Mouse (Mus musculus): ENCODE data around the gene Olfr876. TPM values are rescaled to one million over a fixed set of nuclear protein-coding genes. Genes with fewer than 3 reads are reported as not detected.
"Not testable (repeated sequence)": the region's sequence is repeated elsewhere in the genome, so short reads cannot be mapped to it uniquely, and the experiment has no call there.

Gene Olfr876
- total and polyA plus RNA-seq, 3 experiments, result not detected

DNA sequence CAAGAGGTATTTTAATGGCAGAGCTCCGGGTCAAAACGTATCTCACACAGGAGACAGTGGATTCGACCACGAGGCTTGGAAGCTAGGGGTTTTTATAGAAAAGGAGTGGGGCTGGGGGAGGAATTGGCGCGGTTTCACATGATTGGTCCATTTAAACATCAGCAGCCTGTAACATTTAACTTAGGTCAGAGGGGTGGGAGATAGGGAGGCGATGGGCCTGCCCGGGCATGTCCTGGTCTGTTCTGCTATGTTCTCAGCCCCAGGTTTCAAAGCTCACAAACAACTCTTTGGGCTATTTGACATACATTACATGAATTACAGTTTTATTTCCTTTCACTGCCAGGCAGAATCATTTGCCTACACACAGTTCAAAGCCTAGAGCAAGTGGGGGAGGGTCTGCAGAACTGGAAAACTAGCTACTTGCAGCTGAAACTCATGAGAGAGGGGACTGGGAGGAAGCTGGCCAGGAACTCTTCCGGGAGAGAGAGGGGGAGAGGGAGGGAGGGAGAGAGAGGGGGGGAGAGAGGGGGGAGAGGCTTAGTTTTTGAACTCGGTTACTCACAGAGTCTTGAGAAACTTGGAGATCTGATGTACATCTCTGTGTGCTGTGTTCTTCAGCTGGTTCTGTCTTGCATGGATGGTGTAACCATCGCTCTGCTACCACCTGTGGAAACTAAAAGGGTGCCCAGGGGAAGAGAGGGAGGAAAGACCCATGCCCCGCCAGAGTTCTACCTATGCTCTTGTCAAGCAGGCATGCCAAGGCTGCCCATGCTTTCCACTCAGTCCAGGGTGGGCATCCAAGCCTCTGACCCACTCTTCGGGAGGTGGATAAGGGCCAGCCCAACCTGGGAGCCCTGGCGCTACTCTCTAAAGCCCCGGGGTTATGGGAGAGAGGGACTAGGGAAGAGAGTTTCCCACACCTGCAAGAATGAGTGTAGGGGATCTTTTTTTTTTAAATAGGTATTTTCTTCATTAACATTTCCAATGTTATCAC is 19.1 kb upstream of the Olfr876 start:
- not testable (repeated sequence) for DNase-seq (ENCODE audit: low read depth, low spot score)

DNA sequence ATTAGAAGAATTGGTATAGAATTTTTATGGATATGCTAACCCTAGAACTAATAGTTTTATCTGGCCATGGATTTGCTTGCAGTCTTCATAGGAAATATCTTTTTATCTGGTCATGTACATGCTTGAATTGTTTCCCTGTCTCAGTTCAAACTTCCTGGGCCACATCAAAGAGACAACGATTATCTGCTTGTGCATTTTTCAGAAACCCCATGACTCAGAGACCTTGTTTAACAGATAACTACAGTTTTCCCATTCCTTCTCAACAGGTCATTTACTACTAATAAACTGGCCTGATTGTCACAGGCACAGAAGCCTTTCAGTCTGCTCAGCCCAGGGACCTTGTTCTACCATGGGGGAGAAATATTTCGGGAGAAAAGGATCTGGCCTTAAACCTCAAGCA is 16.4 kb upstream of the Olfr876 start:
- H3K36me3 ChIP-seq (ENCODE audit: control insufficient read depth in 1 of 2, insufficient read depth in 2 of 2, low read length in 2 of 2), result no peaks in the 10 kb centered on the region
- H3K4me1 ChIP-seq (ENCODE audit: control insufficient read depth in 1 of 2, insufficient read depth in 2 of 2, low read length in 2 of 2), result no peaks in the 10 kb centered on the region; a peak in 1 of 4 replicates
- no peak for DNase-seq (ENCODE audit: low read depth, low spot score)
- H3K27ac ChIP-seq (ENCODE audit: control insufficient read depth, low read depth, low read length), result no peak overlapping the region
- no peak for TF ChIP-seq POLR2AphosphoS2 (IDR thresholded peaks at IDR 0.05; ENCODE audit: low read length)
- TF ChIP-seq USF1 (IDR thresholded peaks at IDR 0.05; ENCODE audit: low read depth, low read length), result no peak
- TF ChIP-seq CHD1 (IDR thresholded peaks at IDR 0.05; ENCODE audit: low read depth, low read length), result no peak
- TF ChIP-seq BHLHE40 (IDR thresholded peaks at IDR 0.05; ENCODE audit: borderline replicate concordance, low read depth, low read length), result no peak
- no peak for TF ChIP-seq ELF1 (IDR thresholded peaks at IDR 0.05; ENCODE audit: low read depth, low read length)
- no peak for TF ChIP-seq SMC3 (IDR thresholded peaks at IDR 0.05; ENCODE audit: low read depth, low read length)
- TF ChIP-seq MXI1 (IDR thresholded peaks at IDR 0.05; ENCODE audit: low read depth, low read length), result no peak
- TF ChIP-seq MAX (IDR thresholded peaks at IDR 0.05; ENCODE audit: low read length), result no peak
- TF ChIP-seq SIN3A (IDR thresholded peaks at IDR 0.05; ENCODE audit: low read length), result no peak
- no peak for TF ChIP-seq CHD2 (IDR thresholded peaks at IDR 0.05; ENCODE audit: low read length)
- TF ChIP-seq USF2 (IDR thresholded peaks at IDR 0.05; ENCODE audit: borderline replicate concordance in 1 of 2, insufficient read depth in 1 of 2, low read depth in 1 of 2, low read length in 2 of 2), result no peak
- no peak for TF ChIP-seq E2F4 (IDR thresholded peaks at IDR 0.05; ENCODE audit: borderline replicate concordance, low read depth, low read length)
- TF ChIP-seq MEF2A (IDR thresholded peaks at IDR 0.05; ENCODE audit: extremely low read depth, insufficient replicate concordance, low read depth, low read length, poor library complexity, severe bottlenecking), result no peak
- no peak for TF ChIP-seq RCOR1 (IDR thresholded peaks at IDR 0.05; ENCODE audit: low read depth, low read length)
- no peak for TF ChIP-seq ETS1 (IDR thresholded peaks at IDR 0.05; ENCODE audit: low read depth, low read length)
- TF ChIP-seq TBP (IDR thresholded peaks at IDR 0.05; ENCODE audit: low read depth, low read length), result no peak
- no peaks in the 10 kb centered on the region; a peak in 1 of 4 replicates for H3K27me3 ChIP-seq (ENCODE audit: control insufficient read depth in 1 of 2, insufficient read depth in 2 of 2, low read length in 2 of 2)
- H3K79me2 ChIP-seq (ENCODE audit: control insufficient read depth, insufficient read depth, low read length, poor library complexity), result no peaks in the 10 kb centered on the region
- H3K9me3 ChIP-seq (replicated peaks; ENCODE audit: insufficient read depth, low read length), result no peaks in the 10 kb centered on the region
- H3K4me3 ChIP-seq (ENCODE audit: control insufficient read depth in 1 of 2, insufficient read depth in 1 of 2, low read depth in 2 of 2, low read length in 2 of 2), result no peak overlapping the region
- H3K9ac ChIP-seq (ENCODE audit: control insufficient read depth, low read depth, low read length, poor library complexity, severe bottlenecking), result no peak overlapping the region

More for the DNA sequence above, 19.1 kb upstream of the Olfr876 start:
- H3K36me3 ChIP-seq (ENCODE audit: control insufficient read depth in 1 of 2, insufficient read depth in 2 of 2, low read length in 2 of 2); H3K4me1 ChIP-seq (ENCODE audit: control insufficient read depth in 1 of 2, insufficient read depth in 2 of 2, low read length in 2 of 2); H3K9ac ChIP-seq (ENCODE audit: control insufficient read depth, low read depth, low read length, poor library complexity, severe bottlenecking); H3K27ac ChIP-seq (ENCODE audit: control insufficient read depth, low read depth, low read length); H3K27me3 ChIP-seq (ENCODE audit: control insufficient read depth in 1 of 2, insufficient read depth in 2 of 2, low read length in 2 of 2); H3K9me3 ChIP-seq (replicated peaks; ENCODE audit: insufficient read depth, low read length); H3K79me2 ChIP-seq (ENCODE audit: control insufficient read depth, insufficient read depth, low read length, poor library complexity); H3K4me3 ChIP-seq (ENCODE audit: control insufficient read depth in 1 of 2, insufficient read depth in 1 of 2, low read depth in 2 of 2, low read length in 2 of 2): not testable (repeated sequence)

Data from MEL (cell line).